18 mouse cellular contexts compared by ENCODE assay signal in the genomic region with DNA sequence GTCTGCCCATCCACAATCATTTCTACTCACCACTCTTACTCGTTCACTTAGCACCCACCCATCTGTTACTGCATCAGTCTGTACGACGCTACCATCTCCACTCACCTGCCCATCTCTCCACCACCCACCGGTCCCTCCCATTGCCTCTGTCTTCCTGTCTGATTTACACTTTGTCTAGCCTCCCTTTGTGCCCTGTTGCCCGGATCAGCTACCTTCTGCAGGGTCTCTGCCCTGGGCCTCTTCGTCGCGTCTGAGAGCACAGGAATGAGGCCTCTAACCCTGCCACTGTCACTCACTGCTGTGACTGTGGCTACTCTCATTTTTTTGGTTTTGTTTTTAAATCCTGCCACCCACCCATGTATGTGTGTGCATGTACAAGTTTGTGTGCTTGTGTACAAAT. TPM values are rescaled to one million over a fixed set of nuclear protein-coding genes. Genes with fewer than 3 reads are reported as not detected.
A peak's percentile ranks its signal among the peaks of the same experiment; 100 is the strongest.
DNase-seq lines count a peak whose midpoint lies in the region; ATAC-seq and TF ChIP-seq lines count a peak whose summit lies in the region.
"Had no signal": no experiment of that assay in that cellular context is flagged by ENCODE, and none has a peak within 500 bp of the region (broad histone marks: within the 10 kb centered on the region; RNA-seq: fewer than 3 reads in every experiment).

No protein-coding gene starts in this region.

- no peak overlapping the region for H3K9ac ChIP-seq in hindbrain, embryonic 16.5 days (ENCODE audit: low read depth, low read length)
- H3K9ac ChIP-seq in liver, adult 2 months (ENCODE audit: low read depth, low read length), result no peak overlapping the region
- H3K9ac ChIP-seq in liver, embryonic 12.5 days, result no peak overlapping the region
- H3K9ac ChIP-seq in ES-Bruce4 (ENCODE audit: low read depth, poor library complexity, severe bottlenecking), result no peak overlapping the region
- H3K9ac ChIP-seq in forebrain, embryonic 14.5 days (ENCODE audit: low read length), result no peak overlapping the region
- H3K9ac ChIP-seq: embryonic facial prominence, embryonic 15.5 days; limb, embryonic 15.5 days; liver, postnatal 0 days had no signal

- no peak overlapping the region for H3K4me2 ChIP-seq in hindbrain, embryonic 16.5 days (ENCODE audit: low read length)
- no peak overlapping the region for H3K4me2 ChIP-seq in liver, embryonic 12.5 days
- no peak overlapping the region for H3K4me2 ChIP-seq in forebrain, embryonic 14.5 days (ENCODE audit: low read length)
- H3K4me2 ChIP-seq: embryonic facial prominence, embryonic 15.5 days; limb, embryonic 15.5 days had no signal

- H3K9me3 ChIP-seq in hindbrain, embryonic 10.5 days, result no peaks in the 10 kb centered on the region
- H3K9me3 ChIP-seq in hindbrain, embryonic 16.5 days (ENCODE audit: control insufficient read depth, low read length), result no peaks in the 10 kb centered on the region
- H3K9me3 ChIP-seq in liver, embryonic 12.5 days (replicated peaks), result no peaks in the 10 kb centered on the region
- H3K9me3 ChIP-seq in ES-Bruce4 (replicated peaks; ENCODE audit: control insufficient read depth, insufficient read depth, low read length, poor library complexity, severe bottlenecking), result no peaks in the 10 kb centered on the region
- H3K9me3 ChIP-seq in forebrain, embryonic 14.5 days (replicated peaks; ENCODE audit: control insufficient read depth, low read length), result no peaks in the 10 kb centered on the region
- H3K9me3 ChIP-seq: embryonic facial prominence, embryonic 15.5 days; limb, embryonic 15.5 days had no signal

- H3K4me1 ChIP-seq in hindbrain, embryonic 10.5 days (replicated peaks), result peaks cover 100% of the 10 kb centered on the region
- H3K4me1 ChIP-seq in hindbrain, embryonic 16.5 days (ENCODE audit: control insufficient read depth, insufficient read depth, low read depth, low read length), result peaks cover 58% of the 10 kb centered on the region
- H3K4me1 ChIP-seq in liver, adult 2 months (ENCODE audit: control insufficient read depth, insufficient read depth, low read length), result peaks cover 3% of the 10 kb centered on the region; the same call in 1 of the 2 replicates
- peaks cover 48% of the 10 kb centered on the region for H3K4me1 ChIP-seq in liver, embryonic 12.5 days
- peaks cover 17% of the 10 kb centered on the region for H3K4me1 ChIP-seq in ES-Bruce4 (ENCODE audit: control insufficient read depth, insufficient read depth, low read length)
- H3K4me1 ChIP-seq in forebrain, embryonic 14.5 days (ENCODE audit: control insufficient read depth, insufficient read depth, low read length), result peaks cover 54% of the 10 kb centered on the region

- no peaks in the 10 kb centered on the region for H3K27me3 ChIP-seq in hindbrain, embryonic 10.5 days (ENCODE audit: insufficient read depth, poor library complexity, severe bottlenecking)
- no peaks in the 10 kb centered on the region for H3K27me3 ChIP-seq in hindbrain, embryonic 16.5 days (replicated peaks; ENCODE audit: control insufficient read depth, insufficient read depth, low read length)
- no peaks in the 10 kb centered on the region for H3K27me3 ChIP-seq in liver, adult 2 months (ENCODE audit: control insufficient read depth, insufficient read depth, low read length)
- H3K27me3 ChIP-seq in liver, embryonic 12.5 days (replicated peaks), result no peaks in the 10 kb centered on the region
- no peaks in the 10 kb centered on the region for H3K27me3 ChIP-seq in ES-Bruce4 (ENCODE audit: control insufficient read depth, insufficient read depth, low read length, poor library complexity, severe bottlenecking)
- no peaks in the 10 kb centered on the region for H3K27me3 ChIP-seq in forebrain, embryonic 14.5 days (replicated peaks; ENCODE audit: control insufficient read depth, insufficient read depth, low read length)
- H3K27me3 ChIP-seq: embryonic facial prominence, embryonic 15.5 days; limb, embryonic 15.5 days; Patski had no signal

- TF ChIP-seq EP300 in ES-Bruce4 (IDR thresholded peaks at IDR 0.05; ENCODE audit: insufficient read depth, low read depth, low read length), result no peak

- H3K36me3 ChIP-seq in hindbrain, embryonic 10.5 days, result no peaks in the 10 kb centered on the region
- no peaks in the 10 kb centered on the region for H3K36me3 ChIP-seq in hindbrain, embryonic 16.5 days (ENCODE audit: control insufficient read depth, insufficient read depth, low read length)
- H3K36me3 ChIP-seq in liver, adult 2 months (ENCODE audit: control insufficient read depth, insufficient read depth, low read length), result no peaks in the 10 kb centered on the region
- H3K36me3 ChIP-seq in liver, embryonic 12.5 days, result no peaks in the 10 kb centered on the region
- H3K36me3 ChIP-seq in ES-Bruce4 (ENCODE audit: control insufficient read depth, insufficient read depth, low read length, poor library complexity, severe bottlenecking), result no peaks in the 10 kb centered on the region
- no peaks in the 10 kb centered on the region for H3K36me3 ChIP-seq in forebrain, embryonic 14.5 days (ENCODE audit: control insufficient read depth, insufficient read depth, low read length)
- H3K36me3 ChIP-seq: embryonic facial prominence, embryonic 15.5 days; limb, embryonic 15.5 days had no signal

- no peak for ATAC-seq in hindbrain, embryonic 16.5 days
- no peak for ATAC-seq in liver, embryonic 12.5 days
- ATAC-seq in forebrain, embryonic 14.5 days, result no peak
- ATAC-seq: liver, postnatal 0 days; Patski had no signal

- H3K79me2 ChIP-seq in liver, adult 2 months (ENCODE audit: control insufficient read depth, insufficient read depth, low read length), result peaks cover 2% of the 10 kb centered on the region; the same call in 1 of the 2 replicates

- peak overlapping the region; percentile 90 for H3K27ac ChIP-seq in hindbrain, embryonic 10.5 days
- no peak overlapping the region for H3K27ac ChIP-seq in hindbrain, embryonic 16.5 days (ENCODE audit: low read depth, low read length)
- H3K27ac ChIP-seq in liver, adult 2 months (replicated peaks; ENCODE audit: insufficient read depth, low read depth, low read length), result peak overlapping the region; percentile 44; the same call in 1 of the 2 replicates
- H3K27ac ChIP-seq in liver, embryonic 12.5 days, result no peak overlapping the region
- peak overlapping the region; percentile 6; the same call in 1 of the 2 replicates for H3K27ac ChIP-seq in ES-Bruce4 (ENCODE audit: insufficient read depth, low read length)
- peak overlapping the region; percentile 44; the same call in 1 of the 2 replicates for H3K27ac ChIP-seq in forebrain, embryonic 14.5 days (ENCODE audit: low read depth, low read length)
- H3K27ac ChIP-seq: embryonic facial prominence, embryonic 15.5 days; limb, embryonic 15.5 days had no signal

- TF ChIP-seq POLR2A in liver, adult 2 months (IDR thresholded peaks at IDR 0.05; ENCODE audit: extremely low read depth, insufficient read depth, low read length), result no peak
- TF ChIP-seq POLR2A in ES-Bruce4 (IDR thresholded peaks at IDR 0.05; ENCODE audit: insufficient read depth, low read length), result no peak

- no peak for DNase-seq in hindbrain, embryonic 10.5 days (ENCODE audit: low spot score)
- no peak for DNase-seq in liver, adult 2 months (ENCODE audit: extremely low read depth, low read depth, low spot score)
- DNase-seq in forebrain, embryonic 14.5 days (ENCODE audit: low spot score), result no peak
- no peak for DNase-seq in frontal cortex, adult 2 months (ENCODE audit: extremely low spot score in 1 of 2, low spot score in 1 of 2)
- DNase-seq: adrenal gland, adult 8-10 months; embryo, embryonic 11 days; gastrocnemius, adult 2 months; heart, postnatal 36 days; kidney, adult 11 months; liver, postnatal 0 days; lung, postnatal 10 days; right cerebral cortex, postnatal 4 days had no signal

- no peak overlapping the region for H3K4me3 ChIP-seq in hindbrain, embryonic 10.5 days
- H3K4me3 ChIP-seq in hindbrain, embryonic 16.5 days (ENCODE audit: low read length), result no peak overlapping the region
- H3K4me3 ChIP-seq in liver, adult 2 months (ENCODE audit: insufficient read depth, low read depth, low read length), result no peak overlapping the region
- H3K4me3 ChIP-seq in liver, embryonic 12.5 days, result no peak overlapping the region
- H3K4me3 ChIP-seq in ES-Bruce4 (ENCODE audit: low read depth, low read length), result no peak overlapping the region
- H3K4me3 ChIP-seq in forebrain, embryonic 14.5 days (ENCODE audit: low read depth, low read length), result no peak overlapping the region
- H3K4me3 ChIP-seq: embryonic facial prominence, embryonic 15.5 days; gastrocnemius, adult 2 months; limb, embryonic 15.5 days had no signal

- WGBS in hindbrain, embryonic 10.5 days, result 47% methylated on average over 8 of the region's 8 CpGs
- WGBS in hindbrain, embryonic 16.5 days, result 47% methylated on average over 8 of the region's 8 CpGs
- 91% methylated on average over 8 of the region's 8 CpGs for WGBS in liver, adult 2 months
- WGBS in liver, embryonic 12.5 days (ENCODE audit: insufficient replicate concordance), result 75% methylated on average over 8 of the region's 8 CpGs
- WGBS in forebrain, embryonic 14.5 days, result 64% methylated on average over 8 of the region's 8 CpGs

- no peak for TF ChIP-seq CTCF in liver, adult 2 months (IDR thresholded peaks at IDR 0.05; ENCODE audit: low read depth, low read length)
- TF ChIP-seq CTCF in ES-Bruce4 (IDR thresholded peaks at IDR 0.05; ENCODE audit: low read depth, low read length), result no peak

RNA-seq across cellular contexts. Expression of a gene that starts 36.7 kb away (rescaled TPM):
- 99.5 and 115 TPM in 2 replicates for polyA plus RNA-seq in hindbrain, embryonic 10.5 days (2016; fragmentation: Nextera tagmentation; extraction: Ambion mirVana)
- polyA plus RNA-seq in hindbrain, embryonic 16.5 days (2015; fragmentation: Nextera tagmentation; extraction: Ambion mirVana), result 68.3 and 80.3 TPM in 2 replicates
- 14.1 and 18.5 TPM in 2 replicates for total RNA-seq in liver, adult 2 months (2014; rRNA removed)
- 17.1 and 18.4 TPM in 2 replicates for polyA plus RNA-seq in liver, adult 2 months (2012; rRNA removed)
- polyA plus RNA-seq in liver, embryonic 12.5 days (2016; fragmentation: Nextera tagmentation; extraction: Ambion mirVana), result 12.6 and 12.9 TPM in 2 replicates
- 26.3 and 38.1 TPM in 2 replicates for polyA plus RNA-seq in ES-Bruce4 (2011; ENCODE audit: insufficient read depth, insufficient read length, low read depth, missing spikeins)
- 46.8 and 47.8 TPM in 2 replicates for polyA plus RNA-seq in forebrain, embryonic 14.5 days (2014; fragmentation: Nextera tagmentation; extraction: Ambion mirVana)
- polyA plus RNA-seq in frontal cortex, adult 2 months (2012; rRNA removed), result 40.8 and 44.2 TPM in 2 replicates

RNA-seq across cellular contexts. Expression of a gene that starts 36.8 kb away (rescaled TPM):
- 45.5 and 52.8 TPM in 2 replicates for polyA plus RNA-seq in hindbrain, embryonic 10.5 days (2016; fragmentation: Nextera tagmentation; extraction: Ambion mirVana)
- 101 and 112 TPM in 2 replicates for polyA plus RNA-seq in hindbrain, embryonic 16.5 days (2015; fragmentation: Nextera tagmentation; extraction: Ambion mirVana)
- total RNA-seq in liver, adult 2 months (2014; rRNA removed), result 42.4 and 58.0 TPM in 2 replicates
- polyA plus RNA-seq in liver, adult 2 months (2012; rRNA removed), result 52.6 and 57.1 TPM in 2 replicates
- 76.3 and 79.3 TPM in 2 replicates for polyA plus RNA-seq in liver, embryonic 12.5 days (2016; fragmentation: Nextera tagmentation; extraction: Ambion mirVana)
- 19.3 and 21.3 TPM in 2 replicates for polyA plus RNA-seq in ES-Bruce4 (2011; ENCODE audit: insufficient read depth, insufficient read length, low read depth, missing spikeins)
- polyA plus RNA-seq in forebrain, embryonic 14.5 days (2014; fragmentation: Nextera tagmentation; extraction: Ambion mirVana), result 78.7 and 81.3 TPM in 2 replicates
- polyA plus RNA-seq in frontal cortex, adult 2 months (2012; rRNA removed), result 181 and 196 TPM in 2 replicates

RNA-seq across cellular contexts. Expression of a gene that starts 41.5 kb away (rescaled TPM):
- 30.5 and 34.7 TPM in 2 replicates for polyA plus RNA-seq in hindbrain, embryonic 10.5 days (2016; fragmentation: Nextera tagmentation; extraction: Ambion mirVana)
- polyA plus RNA-seq in hindbrain, embryonic 16.5 days (2015; fragmentation: Nextera tagmentation; extraction: Ambion mirVana), result 37.5 and 40.6 TPM in 2 replicates
- 23.9 and 30.9 TPM in 2 replicates for total RNA-seq in liver, adult 2 months (2014; rRNA removed)
- 39.1 and 46.6 TPM in 2 replicates for polyA plus RNA-seq in liver, adult 2 months (2012; rRNA removed)
- polyA plus RNA-seq in liver, embryonic 12.5 days (2016; fragmentation: Nextera tagmentation; extraction: Ambion mirVana), result 106 and 107 TPM in 2 replicates
- 7.1 and 9.3 TPM in 2 replicates for polyA plus RNA-seq in ES-Bruce4 (2011; ENCODE audit: insufficient read depth, insufficient read length, low read depth, missing spikeins)
- polyA plus RNA-seq in forebrain, embryonic 14.5 days (2014; fragmentation: Nextera tagmentation; extraction: Ambion mirVana), result 22.0 and 23.5 TPM in 2 replicates
- 22.9 and 25.9 TPM in 2 replicates for polyA plus RNA-seq in frontal cortex, adult 2 months (2012; rRNA removed)

RNA-seq across cellular contexts. Expression of a gene that starts 42.0 kb away (rescaled TPM):
- polyA plus RNA-seq in hindbrain, embryonic 10.5 days (2016; fragmentation: Nextera tagmentation; extraction: Ambion mirVana), result 62.5 and 67.9 TPM in 2 replicates
- polyA plus RNA-seq in hindbrain, embryonic 16.5 days (2015; fragmentation: Nextera tagmentation; extraction: Ambion mirVana), result 119 and 123 TPM in 2 replicates
- 474 and 538 TPM in 2 replicates for total RNA-seq in liver, adult 2 months (2014; rRNA removed)
- polyA plus RNA-seq in liver, adult 2 months (2012; rRNA removed), result 779 and 1,223 TPM in 2 replicates
- 113 and 120 TPM in 2 replicates for polyA plus RNA-seq in liver, embryonic 12.5 days (2016; fragmentation: Nextera tagmentation; extraction: Ambion mirVana)
- 13.6 and 15.4 TPM in 2 replicates for polyA plus RNA-seq in ES-Bruce4 (2011; ENCODE audit: insufficient read depth, insufficient read length, low read depth, missing spikeins)
- polyA plus RNA-seq in forebrain, embryonic 14.5 days (2014; fragmentation: Nextera tagmentation; extraction: Ambion mirVana), result 54.6 and 71.9 TPM in 2 replicates
- 140 and 143 TPM in 2 replicates for polyA plus RNA-seq in frontal cortex, adult 2 months (2012; rRNA removed)

Comparison
In these comparisons a context has a peak if more than half of its experiments do, and no peak if none do; other contexts are left out.
1. H3K27ac ChIP-seq: peak in hindbrain, embryonic 10.5 days (single experiment), liver, adult 2 months (single experiment), ES-Bruce4 (single experiment) and forebrain, embryonic 14.5 days (single experiment); none in hindbrain, embryonic 16.5 days (single experiment) and liver, embryonic 12.5 days (single experiment).